Mouse (Mus musculus) erythroblast, embryonic 14.5 days (primary cell): ENCODE data around the gene L3mbtl1.

Experiments
- GATA1 ChIP-seq: IDR thresholded peaks from 2 replicates; pipeline ENCODE4 v1.6.1; 2012; ENCODE audit warnings: low read length, inconsistent platforms, mixed read lengths
- TAL1 ChIP-seq: IDR thresholded peaks from 3 replicates; pipeline ENCODE4 v1.6.1; 2012; ENCODE audit warnings: low read length, inconsistent platforms, mixed read lengths

DNA sequence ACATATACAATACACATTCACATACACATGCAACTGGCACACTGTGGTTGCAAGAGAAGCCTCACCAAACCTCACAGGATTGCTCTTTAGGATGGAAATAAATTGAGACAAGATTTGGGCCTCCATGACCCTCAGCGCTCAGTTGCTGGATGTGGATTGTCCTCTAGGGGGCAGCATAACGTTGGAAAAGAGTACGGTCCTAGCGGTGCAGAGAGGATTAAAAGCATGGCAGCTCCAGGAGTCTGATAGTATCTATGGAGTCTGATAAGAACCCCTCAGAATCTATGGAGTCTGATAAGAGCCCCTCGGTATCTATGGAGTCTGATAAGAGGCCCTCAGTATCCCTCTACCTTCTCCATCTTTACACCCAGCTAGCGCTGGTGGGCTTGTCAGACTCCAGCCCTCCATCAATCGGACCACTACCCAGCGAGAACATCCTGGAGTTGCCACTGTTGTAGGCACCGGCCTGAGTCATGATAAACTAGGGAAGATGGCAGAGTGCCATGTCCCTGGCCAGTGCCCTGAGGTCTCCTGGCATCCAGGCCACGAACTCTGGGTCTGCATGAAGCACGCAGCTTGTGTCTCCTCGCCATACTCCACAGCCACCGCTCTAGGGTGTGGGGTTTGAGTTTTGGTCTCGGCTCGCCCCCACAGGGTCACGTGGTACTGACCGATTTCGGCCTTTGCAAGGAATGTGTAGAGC lies 55.4 kb downstream of the L3mbtl1 start:
- no peak for TF ChIP-seq TAL1
- no peak for TF ChIP-seq GATA1
